Mouse (Mus musculus): ENCODE results near the gene Mettl24.

DNA sequence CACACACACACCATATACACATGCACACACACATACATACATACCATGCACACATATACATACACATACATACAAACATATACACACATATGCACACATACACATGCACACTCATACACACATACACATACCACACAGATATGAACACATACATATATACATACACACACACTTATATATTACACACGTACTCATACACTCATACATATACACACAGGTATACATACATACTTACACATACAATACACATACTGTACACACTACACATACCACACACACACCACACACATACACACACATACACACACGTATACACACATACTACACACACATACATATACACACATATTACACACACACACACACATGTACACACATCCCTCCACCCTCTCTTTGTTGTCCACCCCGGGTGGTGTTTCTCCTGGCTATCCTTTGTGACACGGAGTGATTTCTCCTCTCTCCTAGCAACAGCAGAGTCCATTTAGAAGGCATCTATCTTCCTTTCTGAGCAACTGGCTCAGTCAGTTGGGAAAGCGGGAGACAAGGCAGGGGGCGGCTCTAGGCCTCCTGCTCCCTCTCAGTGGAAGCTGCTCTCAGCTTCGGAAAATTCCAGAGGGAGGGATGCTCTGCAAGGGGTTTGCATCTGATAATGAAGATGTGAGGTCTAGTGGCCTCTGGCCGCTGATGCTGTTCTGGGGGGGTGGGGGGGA is 10.3 kb upstream of the Mettl24 start:
- TF ChIP-seq POLR2A (IDR thresholded peaks at IDR 0.05; ENCODE audit: borderline replicate concordance, control insufficient read depth, low read depth, low read length) (no peak), CTCF (IDR thresholded peaks at IDR 0.05; ENCODE audit: control insufficient read depth, insufficient read depth, low read length) (no peak)
